ENCODE assay signal across 8 mouse cellular contexts in genomic region chr6:125008060-125008459, GRCm38 (mm10). TPM values are rescaled to one million over a fixed set of nuclear protein-coding genes. Genes with fewer than 3 reads are reported as not detected.
DNase-seq lines count a peak whose midpoint lies in the region; ATAC-seq and TF ChIP-seq lines count a peak whose summit lies in the region.

No protein-coding gene starts in this region.

- no peak for TF ChIP-seq POLR2A in thymus, adult 2 months (IDR thresholded peaks at IDR 0.05; ENCODE audit: control insufficient read depth, extremely low read depth, insufficient read depth, low read length, poor library complexity)

- H3K4me3 ChIP-seq in erythroblast, embryonic 14.5 days (replicated peaks) = peak overlapping the region; percentile 93
- peak overlapping the region; percentile 54 for H3K4me3 ChIP-seq in thymus, adult 2 months (ENCODE audit: control insufficient read depth, insufficient read depth, low read length)
- H3K4me3 ChIP-seq in liver, embryonic 11.5 days (ENCODE audit: low read depth, low read length) = peak overlapping the region; percentile 85
- H3K4me3 ChIP-seq in stomach, postnatal 0 days (ENCODE audit: low read depth, low read length) = peak overlapping the region; percentile 83

- DNase-seq in thymus, adult 2 months = no peak
- no peak for DNase-seq in thymus, postnatal 4 days
- no peak for DNase-seq in liver, embryonic 11.5 days (ENCODE audit: low spot score)
- no peak for DNase-seq in stomach, postnatal 0 days (ENCODE audit: low spot score)
- no peak for DNase-seq in adrenal gland, adult 2 months
- no peak for DNase-seq in retina, postnatal 1 day

- no peak for TF ChIP-seq EP300 in stomach, postnatal 0 days (optimal IDR thresholded peaks at IDR 0.05)

- no peak for ATAC-seq in erythroblast, adult 5-6 weeks (replicated peaks; ENCODE audit: low FRiP score, poor library complexity, severe bottlenecking)
- ATAC-seq in liver, embryonic 11.5 days (replicated peaks; ENCODE audit: low FRiP score) = no peak
- no peak for ATAC-seq in stomach, postnatal 0 days (ENCODE audit: low FRiP score, low TSS enrichment)

- no peak overlapping the region; the same call in 1 of the 2 replicates for H3K27ac ChIP-seq in thymus, adult 2 months (ENCODE audit: control insufficient read depth, insufficient read depth, low read length)
- peak overlapping the region; percentile 78; the same call in 1 of the 2 replicates for H3K27ac ChIP-seq in liver, embryonic 11.5 days (ENCODE audit: low read depth, low read length)
- no peak overlapping the region for H3K27ac ChIP-seq in stomach, postnatal 0 days (replicated peaks)

- no peaks in the 10 kb centered on the region for H3K9me3 ChIP-seq in erythroblast, embryonic 14.5 days (ENCODE audit: control insufficient read depth, low read length)
- no peaks in the 10 kb centered on the region for H3K9me3 ChIP-seq in liver, embryonic 11.5 days (ENCODE audit: control insufficient read depth, low read length)
- no peaks in the 10 kb centered on the region for H3K9me3 ChIP-seq in stomach, postnatal 0 days (ENCODE audit: control insufficient read depth, low read length)

- H3K9ac ChIP-seq in liver, embryonic 11.5 days (ENCODE audit: low read depth, low read length) = peak overlapping the region; percentile 73
- no peak overlapping the region for H3K9ac ChIP-seq in stomach, postnatal 0 days (ENCODE audit: low read length)

- peaks cover 14% of the 10 kb centered on the region for H3K27me3 ChIP-seq in erythroblast, embryonic 14.5 days (ENCODE audit: control insufficient read depth)
- no peaks in the 10 kb centered on the region for H3K27me3 ChIP-seq in thymus, adult 2 months (ENCODE audit: control insufficient read depth, insufficient read depth, low read length)
- H3K27me3 ChIP-seq in liver, embryonic 11.5 days (replicated peaks; ENCODE audit: control insufficient read depth, insufficient read depth, low read length) = no peaks in the 10 kb centered on the region
- H3K27me3 ChIP-seq in stomach, postnatal 0 days (ENCODE audit: control insufficient read depth, insufficient read depth, low read length) = no peaks in the 10 kb centered on the region

- peaks cover 35% of the 10 kb centered on the region for H3K4me1 ChIP-seq in erythroblast, embryonic 14.5 days (ENCODE audit: control insufficient read depth)
- peaks cover 12% of the 10 kb centered on the region for H3K4me1 ChIP-seq in thymus, adult 2 months (replicated peaks; ENCODE audit: control insufficient read depth, insufficient read depth, low read length)
- H3K4me1 ChIP-seq in liver, embryonic 11.5 days (replicated peaks; ENCODE audit: control insufficient read depth, insufficient read depth, low read length) = peaks cover 12% of the 10 kb centered on the region
- H3K4me1 ChIP-seq in stomach, postnatal 0 days (replicated peaks; ENCODE audit: control insufficient read depth, insufficient read depth) = no peaks in the 10 kb centered on the region

- WGBS in thymus, adult 2 months = 55% methylated on average over 13 of the region's 13 CpGs
- WGBS in liver, embryonic 11.5 days = 40% methylated on average over 13 of the region's 13 CpGs
- WGBS in stomach, postnatal 0 days = 43% methylated on average over 13 of the region's 13 CpGs

- H3K4me2 ChIP-seq in liver, embryonic 11.5 days = peak overlapping the region; percentile 84
- peak overlapping the region; percentile 65 for H3K4me2 ChIP-seq in stomach, postnatal 0 days (replicated peaks; ENCODE audit: low read depth)

- peaks cover 29% of the 10 kb centered on the region for H3K36me3 ChIP-seq in erythroblast, embryonic 14.5 days (ENCODE audit: control insufficient read depth)
- peaks cover 11% of the 10 kb centered on the region; the same call in 1 of the 2 replicates for H3K36me3 ChIP-seq in thymus, adult 2 months (ENCODE audit: control insufficient read depth, insufficient read depth, low read length)
- peaks cover 11% of the 10 kb centered on the region for H3K36me3 ChIP-seq in liver, embryonic 11.5 days (ENCODE audit: control insufficient read depth, insufficient read depth, low read length)
- no peaks in the 10 kb centered on the region for H3K36me3 ChIP-seq in stomach, postnatal 0 days (ENCODE audit: control insufficient read depth, insufficient read depth, low read length)

- TF ChIP-seq CTCF in thymus, adult 2 months (IDR thresholded peaks at IDR 0.05; ENCODE audit: borderline replicate concordance, control insufficient read depth, extremely low read depth, insufficient read depth, low read length, poor library complexity) = no peak
- no peak for TF ChIP-seq CTCF in stomach, postnatal 0 days (IDR thresholded peaks at IDR 0.05; ENCODE audit: low read depth)

RNA-seq across cellular contexts. Expression of gene Zfp384, which starts 0.9 kb away (rescaled TPM):
- polyA plus RNA-seq in erythroblast, embryonic 14.5 days (2012) = 3.9 and 4.2 TPM in 2 replicates
- total RNA-seq in erythroblast, adult 5-6 weeks (2015; ENCODE audit: low replicate concordance) = 20.8 and 25.9 TPM in 2 replicates
- 9.8 and 12.3 TPM in 2 replicates for total RNA-seq in erythroblast, adult 5-6 weeks (2017; ENCODE audit: low replicate concordance)
- polyA plus RNA-seq in thymus, adult 2 months (2012; rRNA removed) = 117 and 126 TPM in 2 replicates
- polyA plus RNA-seq in liver, embryonic 11.5 days (2014; fragmentation: Nextera tagmentation; extraction: Ambion mirVana) = 7.6 and 7.9 TPM in 2 replicates
- 7.0 and 7.2 TPM in 2 replicates for polyA plus RNA-seq in stomach, postnatal 0 days (2015; fragmentation: Nextera tagmentation; extraction: Ambion mirVana)
- total RNA-seq in adrenal gland, adult 2 months (2021) = 10 to 100 TPM; 38.5 to 56.9 TPM
- 70.6 and 98.2 TPM in 2 replicates for polyA plus RNA-seq in adrenal gland, adult 2 months (2012; rRNA removed)

RNA-seq across cellular contexts. Expression of gene Pianp, which starts 11.6 kb away (rescaled TPM):
- polyA plus RNA-seq in erythroblast, embryonic 14.5 days (2012) = 0.03 TPM in 1 of 2 replicates, not detected in the other
- not detected in 2 replicates for total RNA-seq in erythroblast, adult 5-6 weeks (2015; ENCODE audit: low replicate concordance)
- total RNA-seq in erythroblast, adult 5-6 weeks (2017; ENCODE audit: low replicate concordance) = not detected in 2 replicates
- polyA plus RNA-seq in thymus, adult 2 months (2012; rRNA removed) = 5.1 and 5.5 TPM in 2 replicates
- 0.30 and 0.40 TPM in 2 replicates for polyA plus RNA-seq in liver, embryonic 11.5 days (2014; fragmentation: Nextera tagmentation; extraction: Ambion mirVana)
- polyA plus RNA-seq in stomach, postnatal 0 days (2015; fragmentation: Nextera tagmentation; extraction: Ambion mirVana) = 3.1 and 4.0 TPM in 2 replicates
- total RNA-seq in adrenal gland, adult 2 months (2021) = 1 to 10 TPM in 1 of 2 experiments, under 1 TPM in 1; 0.89 to 2.0 TPM
- polyA plus RNA-seq in adrenal gland, adult 2 months (2012; rRNA removed) = 4.2 and 9.0 TPM in 2 replicates

RNA-seq across cellular contexts. Expression of gene Ing4, which starts 31.5 kb away (rescaled TPM):
- 1.1 and 1.8 TPM in 2 replicates for polyA plus RNA-seq in erythroblast, embryonic 14.5 days (2012)
- total RNA-seq in erythroblast, adult 5-6 weeks (2015; ENCODE audit: low replicate concordance) = 7.1 and 7.9 TPM in 2 replicates
- total RNA-seq in erythroblast, adult 5-6 weeks (2017; ENCODE audit: low replicate concordance) = 27.7 and 35.7 TPM in 2 replicates
- polyA plus RNA-seq in thymus, adult 2 months (2012; rRNA removed) = 96.8 and 99.4 TPM in 2 replicates
- 60.0 and 63.8 TPM in 2 replicates for polyA plus RNA-seq in liver, embryonic 11.5 days (2014; fragmentation: Nextera tagmentation; extraction: Ambion mirVana)
- 72.5 and 77.4 TPM in 2 replicates for polyA plus RNA-seq in stomach, postnatal 0 days (2015; fragmentation: Nextera tagmentation; extraction: Ambion mirVana)
- total RNA-seq in adrenal gland, adult 2 months (2021) = 10 to 100 TPM; 51.0 to 60.6 TPM
- 35.5 and 37.4 TPM in 2 replicates for polyA plus RNA-seq in adrenal gland, adult 2 months (2012; rRNA removed)

RNA-seq across cellular contexts. Expression of gene Acrbp, which starts 41.4 kb away (rescaled TPM):
- 0.97 and 1.6 TPM in 2 replicates for polyA plus RNA-seq in erythroblast, embryonic 14.5 days (2012)
- 3.3 TPM in 1 of 2 replicates, not detected in the other for total RNA-seq in erythroblast, adult 5-6 weeks (2015; ENCODE audit: low replicate concordance)
- total RNA-seq in erythroblast, adult 5-6 weeks (2017; ENCODE audit: low replicate concordance) = 7.0 and 11.6 TPM in 2 replicates
- 70.8 and 89.5 TPM in 2 replicates for polyA plus RNA-seq in thymus, adult 2 months (2012; rRNA removed)
- 6.0 and 7.4 TPM in 2 replicates for polyA plus RNA-seq in liver, embryonic 11.5 days (2014; fragmentation: Nextera tagmentation; extraction: Ambion mirVana)
- 2.5 and 2.6 TPM in 2 replicates for polyA plus RNA-seq in stomach, postnatal 0 days (2015; fragmentation: Nextera tagmentation; extraction: Ambion mirVana)
- 10 to 100 TPM in 1 of 2 experiments, 1 to 10 TPM in 1; 4.4 to 12.2 TPM for total RNA-seq in adrenal gland, adult 2 months (2021)
- 14.0 and 15.9 TPM in 2 replicates for polyA plus RNA-seq in adrenal gland, adult 2 months (2012; rRNA removed)

RNA-seq across cellular contexts. Expression of gene Cops7a, which starts 42.7 kb away (rescaled TPM):
- polyA plus RNA-seq in erythroblast, embryonic 14.5 days (2012) = 2.7 TPM in 2 replicates
- total RNA-seq in erythroblast, adult 5-6 weeks (2015; ENCODE audit: low replicate concordance) = 10.2 and 16.5 TPM in 2 replicates
- total RNA-seq in erythroblast, adult 5-6 weeks (2017; ENCODE audit: low replicate concordance) = 5.6 and 7.7 TPM in 2 replicates
- polyA plus RNA-seq in thymus, adult 2 months (2012; rRNA removed) = 168 and 199 TPM in 2 replicates
- 147 and 159 TPM in 2 replicates for polyA plus RNA-seq in liver, embryonic 11.5 days (2014; fragmentation: Nextera tagmentation; extraction: Ambion mirVana)
- polyA plus RNA-seq in stomach, postnatal 0 days (2015; fragmentation: Nextera tagmentation; extraction: Ambion mirVana) = 114 and 121 TPM in 2 replicates
- 100 to 1,000 TPM; 128 to 152 TPM for total RNA-seq in adrenal gland, adult 2 months (2021)
- 220 and 384 TPM in 2 replicates for polyA plus RNA-seq in adrenal gland, adult 2 months (2012; rRNA removed)

Comparison
In these comparisons a context has a peak if more than half of its experiments do, and no peak if none do; other contexts are left out.
1. RNA of gene Ing4, which starts 31.5 kb away (polyA plus RNA-seq): 96.8 to 99.4 TPM in thymus, adult 2 months, 72.5 to 77.4 TPM in stomach, postnatal 0 days, 60.0 to 63.8 TPM in liver, embryonic 11.5 days and 35.5 to 37.4 TPM in adrenal gland, adult 2 months; 1.1 to 1.8 TPM in erythroblast, embryonic 14.5 days; every median in the first group is over 10 times any median in the second.
2. Peak in every context shown above with its lines, with median percentiles within 50 percentile points of each other: H3K4me3 ChIP-seq.